Mouse (Mus musculus) liver, adult 2 months (tissue): ENCODE data around the gene Capn1. TPM values are rescaled to one million over a fixed set of nuclear protein-coding genes. Genes with fewer than 3 reads are reported as not detected.

Experiments
- DNase-seq: peaks from one replicate; pipeline ENCODE4 v3.0.0-alpha.2; 2011; ENCODE audit warnings: low read depth, low spot score; ENCODE audit errors: extremely low read depth
- H3K27ac ChIP-seq: fragments of 200-500 bp; replicated peaks from 2 replicates; pipeline ENCODE4 v1.5.1; 2012; ENCODE audit warnings: low read depth, mild to moderate bottlenecking, control low read depth, inconsistent platforms, low read length; ENCODE audit not compliant: insufficient read depth
- H3K27me3 ChIP-seq: fragments of 200-500 bp; 2 replicates; pipeline ENCODE4 v1.6.1; 2012; ENCODE audit warnings: mild to moderate bottlenecking, moderate library complexity, low read length, inconsistent platforms; ENCODE audit not compliant: control insufficient read depth, insufficient read depth
- H3K36me3 ChIP-seq: fragments of 200-500 bp; 2 replicates; pipeline ENCODE4 v1.6.1; 2012; ENCODE audit warnings: low read length, inconsistent platforms; ENCODE audit not compliant: control insufficient read depth, insufficient read depth
- H3K4me1 ChIP-seq: fragments of 200-500 bp; 2 replicates; pipeline ENCODE4 v1.6.1; 2011; ENCODE audit warnings: low read length; ENCODE audit not compliant: control insufficient read depth, insufficient read depth
- H3K4me3 ChIP-seq: fragments of 200-500 bp; 2 replicates; pipeline ENCODE4 v1.5.1; 2011; ENCODE audit warnings: low read depth, mild to moderate bottlenecking, control low read depth, low read length, moderate library complexity; ENCODE audit not compliant: insufficient read depth
- H3K79me2 ChIP-seq: fragments of 200-500 bp; 2 replicates; pipeline ENCODE4 v1.6.1; 2012; ENCODE audit warnings: inconsistent platforms, mild to moderate bottlenecking, low read length, moderate library complexity; ENCODE audit not compliant: control insufficient read depth, insufficient read depth
- H3K9ac ChIP-seq: fragments of 200-500 bp; 2 replicates; pipeline ENCODE4 v1.6.1; 2012; ENCODE audit warnings: low read depth, mild to moderate bottlenecking, control low read depth, inconsistent platforms, low read length
- CTCF ChIP-seq: fragments of 200-500 bp; IDR thresholded peaks from 2 replicates; pipeline ENCODE4 v1.5.1; 2011; ENCODE audit warnings: low read depth, low read length, control low read depth
- POLR2A ChIP-seq: fragments of 200-500 bp; IDR thresholded peaks from 2 replicates; pipeline ENCODE4 v1.6.1; 2011; ENCODE audit warnings: low read length, control low read depth; ENCODE audit not compliant: insufficient read depth; ENCODE audit errors: extremely low read depth
- WGBS: fragments of 180-500 bp; shearing (Covaris S2); methylation state at CpG from one replicate; pipeline ENCODE4 v1.1.7; 2018; 5-methylcytosine and 5-hydroxymethylcytosine counted together
- polyA plus RNA-seq: library from polyadenylated mRNA; depleted of rRNA; stranded (reverse); fragments of >200 nt; gene quantifications from 2 replicates; pipeline ENCODE4 v1.2.3, GENCODE M21; 2012
- total RNA-seq: library from RNA; depleted of rRNA; stranded (reverse); fragments of >200 nt; gene quantifications from 2 replicates; pipeline ENCODE4 v1.2.3, GENCODE M21; 2014

Capn1 gene
- total and polyA plus RNA-seq, 2 experiments = 8.0 to 12.7 TPM

DNA sequence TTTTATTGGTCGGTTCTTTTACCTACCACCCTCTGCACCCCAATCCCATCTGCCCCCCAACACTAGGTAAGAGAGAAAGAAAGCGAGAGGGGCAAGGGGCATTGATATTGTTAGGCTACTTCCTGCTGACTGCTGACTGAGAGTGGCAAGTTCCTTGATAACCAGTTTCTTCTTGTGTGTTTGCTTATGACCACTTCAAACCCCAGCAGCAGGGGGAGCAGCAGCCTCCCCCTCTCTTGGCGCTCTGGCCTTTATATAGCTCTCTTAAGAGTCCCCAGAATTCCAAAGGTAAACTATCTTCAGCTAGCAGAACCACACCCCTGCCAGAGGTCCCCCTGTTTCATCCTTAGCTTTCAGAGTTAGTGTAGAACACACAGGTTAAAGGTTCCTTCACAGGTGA, 4.6 kb upstream of the Capn1 start:
- no peak overlapping the region for H3K4me3 ChIP-seq
- H3K79me2 ChIP-seq = no peaks in the 10 kb centered on the region
- WGBS = 70% methylated on average over 3 of the region's 3 CpGs
- no peak overlapping the region for H3K27ac ChIP-seq
- no peaks in the 10 kb centered on the region for H3K27me3 ChIP-seq
- no peak overlapping the region for H3K9ac ChIP-seq
- DNase-seq = no peak
- peaks cover 11% of the 10 kb centered on the region for H3K4me1 ChIP-seq
- no peak for TF ChIP-seq CTCF
- no peak for TF ChIP-seq POLR2A
- no peaks in the 10 kb centered on the region for H3K36me3 ChIP-seq

GRCm38 (mm10) chr19:6018142-6019089, 2.7 kb upstream of the Capn1 start:
- no peak for TF ChIP-seq POLR2A
- TF ChIP-seq CTCF = peak; percentile 96
- WGBS = 30% methylated on average over 15 of the region's 15 CpGs
- DNase-seq = peak; percentile 85
- Histone ChIP-seq H3K27ac (no peak overlapping the region), H3K4me1 (peaks cover 10% of the 10 kb centered on the region), H3K79me2 (no peaks in the 10 kb centered on the region), H3K27me3 (no peaks in the 10 kb centered on the region), H3K4me3 (no peak overlapping the region), H3K9ac (0 out of 2 replicates have a peak overlapping the region, but pooled peaks have one; percentile 22), H3K36me3 (no peaks in the 10 kb centered on the region)

- H3K9ac ChIP-seq = no peak overlapping the region
- TF ChIP-seq POLR2A (no peak), CTCF (no peak)
- WGBS = 81% methylated on average over 7 of the region's 7 CpGs
- H3K79me2 ChIP-seq = no peaks in the 10 kb centered on the region
- H3K27me3 ChIP-seq = no peaks in the 10 kb centered on the region
- H3K4me1 ChIP-seq = peaks cover 10% of the 10 kb centered on the region
- no peaks in the 10 kb centered on the region; the same call in 1 of the 2 replicates for H3K36me3 ChIP-seq
- H3K27ac ChIP-seq = no peak overlapping the region
- DNase-seq = no peak
- no peak overlapping the region for H3K4me3 ChIP-seq
Measured at GRCm38 (mm10) chr19:6016532-6016931, 835 bp upstream of the Capn1 start.

- Histone ChIP-seq H3K36me3 (no peaks in the 10 kb centered on the region; the same call in 1 of the 2 replicates), H3K4me3 (peak overlapping the region; percentile 58), H3K27ac (peak overlapping the region; percentile 58), H3K79me2 (no peaks in the 10 kb centered on the region), H3K9ac (peak overlapping the region; percentile 77), H3K4me1 (peaks cover 10% of the 10 kb centered on the region), H3K27me3 (no peaks in the 10 kb centered on the region)
- TF ChIP-seq CTCF (no peak), POLR2A (peak; percentile 32; the same call in 1 of the 2 replicates)
- under 1% methylated on average over 17 of the region's 18 CpGs for WGBS
- DNase-seq = peak; percentile 65
Measured at GRCm38 (mm10) chr19:6014991-6015510, 646 bp downstream of the Capn1 start.

GRCm38 (mm10) chr19:6013691-6014090, 2.0 kb downstream of the Capn1 start:
- no peaks in the 10 kb centered on the region; the same call in 1 of the 2 replicates for H3K36me3 ChIP-seq
- H3K79me2 ChIP-seq = no peaks in the 10 kb centered on the region
- no peak for TF ChIP-seq POLR2A
- TF ChIP-seq CTCF = no peak
- no peak overlapping the region for H3K27ac ChIP-seq
- no peaks in the 10 kb centered on the region for H3K27me3 ChIP-seq
- 93% methylated on average over 10 of the region's 10 CpGs for WGBS
- H3K9ac ChIP-seq = no peak overlapping the region
- DNase-seq = no peak
- no peak overlapping the region for H3K4me3 ChIP-seq
- H3K4me1 ChIP-seq = peaks cover 10% of the 10 kb centered on the region

DNA sequence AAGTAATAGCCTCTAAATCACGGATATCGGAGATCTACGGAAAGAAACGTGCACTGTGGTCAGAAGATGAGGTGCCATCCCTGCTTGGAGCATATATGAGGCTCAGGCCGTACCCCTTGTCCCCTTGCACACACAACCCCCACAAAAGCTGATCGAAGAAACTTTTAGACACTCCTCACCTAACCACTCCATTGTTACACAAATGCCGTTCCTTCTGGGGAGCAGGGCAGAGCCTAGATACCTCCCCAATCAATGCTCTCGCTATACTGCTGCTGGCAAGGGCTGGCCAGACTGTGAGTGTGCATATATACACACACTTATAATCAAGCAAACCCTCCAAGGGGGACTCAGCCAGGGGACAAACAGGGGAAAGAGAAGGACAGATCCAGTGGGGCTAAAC, 6.6 kb downstream of the Capn1 start:
- Histone ChIP-seq H3K27ac (no peak overlapping the region), H3K36me3 (no peaks in the 10 kb centered on the region; the same call in 1 of the 2 replicates), H3K27me3 (no peaks in the 10 kb centered on the region), H3K4me3 (no peak overlapping the region), H3K79me2 (no peaks in the 10 kb centered on the region), H3K4me1 (no peaks in the 10 kb centered on the region), H3K9ac (no peak overlapping the region)
- no peak for DNase-seq
- TF ChIP-seq POLR2A = no peak
- 95% methylated on average over 8 of the region's 8 CpGs for WGBS
